Mouse (Mus musculus) v-Abl transformed pro-B cells (cell line): ENCODE data around the gene Fam208a.

Experiments used
- in situ Hi-C, 2 experiments: fragments of 400-800 bp; cut with MboI; formaldehyde crosslinking; loops; one replicate each; pipeline ENCODE4 v1.15.1; 2025; ENCODE audit not compliant: unreplicated experiment in 2 of 2

The Fam208a gene

GRCm38 (mm10) chr14:27412699-27413098 is 15.9 kb upstream of the Fam208a start:
- in situ Hi-C loops: loop anchor here (10.0 to 25.0 kb wide), 3 partner anchors 332 to 375 kb away; partner anchors contain the start of gene Il17rd (in 1 of the 2)

DNA sequence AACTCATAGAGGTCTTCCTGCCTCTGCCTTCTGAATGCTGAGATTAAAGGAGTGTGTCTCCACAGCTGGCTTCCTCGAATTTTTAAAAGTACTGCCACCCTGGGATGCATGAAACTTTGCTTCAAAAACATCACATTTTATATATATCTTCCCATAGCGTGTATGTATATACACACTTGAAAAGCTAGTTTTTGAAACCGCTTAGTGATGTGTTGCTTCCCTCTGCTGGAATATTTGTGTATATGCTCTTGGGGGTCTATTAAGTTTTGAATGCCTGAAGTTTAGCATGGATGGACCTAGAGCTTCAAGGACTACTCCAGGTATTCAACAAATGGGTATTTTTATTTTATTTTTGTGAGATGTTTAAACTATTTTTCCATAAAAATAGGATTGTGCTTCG is 14.7 kb upstream of the Fam208a start:
- in situ Hi-C loops: loop anchor here (10.0 to 25.0 kb wide), 3 partner anchors 331 to 377 kb away; partner anchors contain the start of gene Il17rd (in 1 of the 2)

GRCm38 (mm10) chr14:27420816-27421215 is 7.8 kb upstream of the Fam208a start:
- in situ Hi-C loops: loop anchor here in 1 of 2 experiments (25.0 kb wide), 1 partner anchor 384 kb away; the partner anchor contains the start of gene Il17rd

DNA sequence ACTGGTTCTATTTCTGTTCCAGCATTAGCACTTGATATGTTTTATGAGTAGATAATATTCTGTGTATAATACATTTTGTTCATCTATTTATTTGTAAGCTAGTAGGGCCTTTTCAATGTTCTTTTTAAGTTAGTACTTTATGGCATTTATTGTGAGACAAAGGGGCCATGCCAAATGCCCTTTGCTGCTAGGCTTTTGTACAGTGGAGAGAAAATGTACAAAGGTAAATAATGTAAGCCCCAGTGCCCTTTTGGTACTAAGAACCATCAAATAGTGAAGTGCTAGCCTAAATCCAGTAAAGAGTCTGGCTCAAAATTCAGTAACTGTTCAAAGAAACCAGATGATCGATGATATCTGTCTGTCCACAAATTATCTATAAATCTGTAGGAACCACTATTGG is 6.3 kb upstream of the Fam208a start:
- in situ Hi-C loops: loop anchor here in 1 of 2 experiments (25.0 kb wide), 1 partner anchor 385 kb away; the partner anchor contains the start of gene Il17rd

DNA sequence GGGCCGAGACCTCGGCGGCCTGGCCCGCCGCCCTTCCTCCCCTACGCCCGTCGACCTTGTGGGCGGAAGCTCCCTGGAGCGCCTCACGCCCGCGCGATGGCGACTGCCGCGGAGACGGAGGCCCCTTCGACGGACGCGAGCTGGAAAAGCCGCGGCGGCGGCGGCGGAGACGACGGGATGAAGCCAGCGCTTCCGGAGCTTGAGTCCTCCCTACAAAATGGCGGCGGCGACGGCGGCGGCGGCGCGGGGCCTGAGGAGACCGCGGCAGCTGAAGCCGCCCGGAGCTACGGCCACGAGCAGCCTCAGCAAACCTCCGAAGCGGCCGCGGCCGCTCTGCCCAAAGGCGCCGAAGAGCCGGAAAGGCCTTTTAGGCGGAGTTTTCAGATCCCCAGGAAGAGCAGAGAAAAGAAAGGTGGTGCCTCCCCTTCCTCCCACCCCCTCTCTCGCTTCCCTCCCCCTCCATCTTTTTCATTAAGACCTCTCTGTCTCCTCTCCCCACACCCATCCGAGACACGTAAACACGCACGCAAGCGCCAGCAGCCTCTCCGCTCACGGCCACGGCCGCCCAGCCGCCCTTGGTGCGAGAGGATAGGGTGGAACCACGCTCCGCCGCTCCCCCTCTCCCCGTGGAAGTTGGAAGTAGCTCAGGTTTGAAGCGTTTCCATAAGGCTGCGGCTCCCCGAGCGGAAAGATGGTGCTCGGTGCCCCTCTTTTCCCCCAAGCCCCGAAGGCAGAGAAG is 508 bp downstream of the Fam208a start:
- in situ Hi-C loops: no loop called here

DNA sequence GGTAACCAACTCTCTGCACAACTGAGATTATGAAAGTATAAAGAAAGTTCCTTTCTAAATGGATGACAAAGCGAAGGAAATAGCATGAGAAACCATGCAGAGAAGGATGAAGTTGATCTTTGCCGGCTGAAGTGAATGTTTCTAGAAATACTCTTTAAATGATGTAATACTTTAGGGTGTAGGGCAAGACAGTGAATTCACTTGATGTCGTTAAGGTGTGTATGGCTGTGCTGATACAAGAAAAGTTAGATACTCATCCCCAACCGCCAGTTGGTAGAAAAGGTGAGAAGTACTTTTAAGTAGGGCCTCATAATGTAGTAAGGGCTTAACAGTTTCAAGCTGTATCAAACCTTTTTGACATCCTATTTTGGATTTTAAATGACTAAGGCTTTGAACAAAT is 1.6 kb downstream of the Fam208a start:
- in situ Hi-C loops: no loop called here

DNA sequence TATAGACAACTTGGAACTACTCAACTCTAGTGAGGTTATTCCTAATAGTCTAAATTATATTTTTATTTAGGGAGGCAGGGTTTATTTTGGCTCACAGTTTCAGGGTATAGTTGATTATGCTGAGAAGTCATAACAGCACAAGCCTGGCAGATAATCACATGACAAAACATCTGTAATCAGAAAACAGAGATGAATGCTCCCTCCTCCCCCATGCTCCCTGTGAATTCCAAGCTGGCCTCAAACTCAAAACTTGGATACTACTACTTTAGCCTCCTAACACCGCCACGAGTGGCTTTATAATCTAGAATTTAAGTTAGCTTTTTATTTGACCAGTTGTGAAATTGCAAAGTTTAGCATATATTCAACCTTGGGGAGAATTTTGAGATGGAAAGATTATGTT is 3.4 kb downstream of the Fam208a start:
- in situ Hi-C loops: no loop called here

GRCm38 (mm10) chr14:27436116-27436515 is 7.5 kb downstream of the Fam208a start:
- in situ Hi-C loops: no loop called here

DNA sequence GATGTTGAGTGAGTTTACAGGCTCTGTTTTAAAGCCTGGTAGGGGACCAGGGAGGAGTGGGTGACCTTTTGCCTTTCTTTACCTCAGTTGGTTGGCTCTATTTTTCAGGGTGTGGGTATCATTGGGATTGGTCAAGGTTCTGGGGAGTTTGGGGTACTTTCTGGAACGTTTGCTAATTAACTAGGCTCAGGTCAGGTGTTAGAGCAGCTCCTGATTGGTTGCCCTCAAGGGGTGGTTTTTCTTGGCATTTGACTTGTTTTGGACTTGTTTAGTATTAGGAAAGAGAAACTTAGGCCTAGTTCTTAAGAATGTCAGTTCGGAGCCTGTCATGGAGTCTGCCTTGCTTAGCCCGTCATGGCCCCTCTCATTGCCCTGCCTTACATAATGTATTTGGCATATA is 8.2 kb downstream of the Fam208a start:
- in situ Hi-C loops: no loop called here

- in situ Hi-C loops: no loop called here
Measured at GRCm38 (mm10) chr14:27440921-27441320, 12.3 kb downstream of the Fam208a start.

GRCm38 (mm10) chr14:27444851-27445281 is 16.2 kb downstream of the Fam208a start:
- in situ Hi-C loops: no loop called here

- in situ Hi-C loops: no loop called here
Measured at GRCm38 (mm10) chr14:27446963-27447362, 18.3 kb downstream of the Fam208a start.

DNA sequence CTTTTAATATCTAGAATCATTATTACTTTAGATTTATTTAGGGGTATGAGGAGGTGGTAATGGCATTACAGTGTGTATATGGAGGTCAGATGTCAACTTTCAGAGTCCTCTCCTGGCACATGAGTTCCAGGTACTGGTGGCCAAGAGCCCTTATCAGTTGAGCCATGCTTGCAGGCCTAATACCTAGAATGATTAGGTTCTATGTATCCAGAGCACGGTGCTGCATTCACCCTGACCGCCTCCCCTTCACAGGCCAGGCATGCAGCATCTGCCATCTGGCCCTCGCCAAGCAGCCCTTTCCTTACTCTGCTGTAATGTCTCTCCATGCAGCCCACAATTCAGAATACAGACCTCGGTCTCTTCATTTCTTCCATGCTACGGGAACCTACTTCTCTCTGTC is 62.8 kb downstream of the Fam208a start:
- in situ Hi-C loops: no loop called here

GRCm38 (mm10) chr14:27493516-27493915 is 64.9 kb downstream of the Fam208a start:
- in situ Hi-C loops: no loop called here

- in situ Hi-C loops: loop anchor here in 1 of 2 experiments (25.0 kb wide), 1 partner anchor 236 kb away; no protein-coding TSS in a partner anchor
Measured at GRCm38 (mm10) chr14:27501096-27501495, 72.5 kb downstream of the Fam208a start.

DNA sequence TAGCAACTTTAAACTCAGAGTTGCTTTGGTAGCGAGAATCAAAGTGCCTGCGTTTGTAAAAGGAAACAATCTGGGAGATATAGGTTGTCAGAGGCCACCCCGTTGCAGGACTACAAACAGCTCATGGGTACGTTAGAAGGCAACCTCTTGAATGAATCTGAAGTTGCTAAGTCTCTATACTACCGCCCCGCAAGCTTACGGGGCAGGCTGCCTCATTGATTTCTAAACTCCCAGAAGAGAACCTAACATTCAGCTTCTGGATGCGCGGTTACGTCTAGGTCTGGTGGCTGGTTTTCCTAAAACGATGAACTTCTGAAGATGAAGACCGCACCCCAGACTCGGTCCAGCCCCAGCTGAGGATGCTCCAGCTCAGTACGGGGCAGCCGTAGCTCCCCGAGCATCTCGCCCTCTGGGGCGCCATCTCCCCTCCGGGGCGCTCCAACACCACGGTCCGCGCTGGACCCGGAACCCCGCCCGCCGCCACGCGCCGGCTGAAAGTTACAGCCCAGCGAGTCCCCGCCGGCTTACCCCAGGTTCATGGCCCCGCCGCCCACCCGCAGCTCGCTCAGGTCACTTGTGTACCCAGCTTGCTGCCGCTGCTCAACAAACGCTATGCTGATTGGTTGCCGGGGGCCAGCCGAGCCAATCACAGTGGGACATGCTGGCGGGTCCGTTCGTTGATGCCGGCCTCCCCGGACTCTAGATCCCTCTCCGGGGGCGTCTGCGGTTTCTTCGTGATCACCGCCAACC is 79.4 kb downstream of the Fam208a start, which contains the start of gene Ccdc66:
Gene Ccdc66, minus strand, starts transcription at position 567 of the 750 bp plus-strand sequence.
- in situ Hi-C loops: loop anchor here in 1 of 2 experiments (25.0 kb wide), 1 partner anchor 229 kb away; no protein-coding TSS in a partner anchor

GRCm38 (mm10) chr14:27508644-27509301 is 80.1 kb downstream of the Fam208a start:
- in situ Hi-C loops: loop anchor here in 1 of 2 experiments (25.0 kb wide), 1 partner anchor 229 kb away; no protein-coding TSS in a partner anchor

DNA sequence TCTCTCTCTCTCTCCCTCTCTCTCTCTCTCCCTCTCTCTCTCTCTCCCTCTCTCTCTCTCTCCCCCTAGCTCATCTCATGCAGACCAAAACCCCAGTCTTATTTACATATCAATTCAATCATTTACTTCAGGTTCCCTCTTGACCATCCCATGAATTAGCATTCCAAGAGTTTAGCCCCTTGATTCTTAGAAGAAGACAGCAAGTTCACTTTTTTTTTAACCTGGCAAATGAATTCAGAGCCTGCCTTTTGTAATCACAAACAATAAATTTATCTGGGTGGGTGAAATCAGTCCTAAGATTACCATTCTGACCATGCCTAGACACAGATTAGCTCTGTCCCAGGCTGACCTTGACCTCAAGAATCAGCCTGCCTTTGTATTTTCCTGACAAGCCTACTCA is 95.9 kb downstream of the Fam208a start:
- in situ Hi-C loops: loop anchor here in 1 of 2 experiments (25.0 kb wide), 1 partner anchor 213 kb away; no protein-coding TSS in a partner anchor
